Mouse (Mus musculus): ENCODE results near the gene Cnbd2. TPM values are rescaled to one million over a fixed set of nuclear protein-coding genes. Genes with fewer than 3 reads are reported as not detected.
"Not testable (repeated sequence)": the region's sequence is repeated elsewhere in the genome, so short reads cannot be mapped to it uniquely, and the experiment has no call there.

Gene Cnbd2
- polyA plus RNA-seq, 1 experiment from 2014 or later, result 1.9 TPM

DNA sequence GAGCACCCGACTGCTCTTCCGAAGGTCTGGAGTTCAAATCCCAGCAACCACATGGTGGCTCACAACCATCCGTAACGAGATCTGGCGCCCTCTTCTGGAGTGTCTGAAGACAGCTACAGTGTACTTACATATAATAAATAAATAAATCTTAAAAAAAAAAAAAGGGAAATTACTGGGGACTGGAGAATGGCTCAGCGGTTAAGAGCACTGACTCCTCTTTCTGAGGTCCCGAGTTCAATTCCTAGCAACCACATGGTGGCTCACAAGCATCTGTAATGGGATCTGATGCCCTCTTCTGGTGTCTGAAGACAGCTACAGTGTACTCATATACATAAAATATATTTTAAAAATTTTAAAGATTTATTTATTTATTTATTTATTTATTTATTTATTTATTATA, 99.2 kb downstream of the Cnbd2 start:
- not testable (repeated sequence) for H3K9ac ChIP-seq; H3K9me3 ChIP-seq (replicated peaks); H3K27ac ChIP-seq (replicated peaks); H3K4me2 ChIP-seq; ATAC-seq (ENCODE audit: insufficient read depth); H3K4me1 ChIP-seq (replicated peaks); H3K27me3 ChIP-seq; H3K36me3 ChIP-seq (replicated peaks); H3K4me3 ChIP-seq (replicated peaks)
- WGBS (ENCODE audit: insufficient replicate concordance), result 51% methylated on average over 7 of the region's 7 CpGs

DNA sequence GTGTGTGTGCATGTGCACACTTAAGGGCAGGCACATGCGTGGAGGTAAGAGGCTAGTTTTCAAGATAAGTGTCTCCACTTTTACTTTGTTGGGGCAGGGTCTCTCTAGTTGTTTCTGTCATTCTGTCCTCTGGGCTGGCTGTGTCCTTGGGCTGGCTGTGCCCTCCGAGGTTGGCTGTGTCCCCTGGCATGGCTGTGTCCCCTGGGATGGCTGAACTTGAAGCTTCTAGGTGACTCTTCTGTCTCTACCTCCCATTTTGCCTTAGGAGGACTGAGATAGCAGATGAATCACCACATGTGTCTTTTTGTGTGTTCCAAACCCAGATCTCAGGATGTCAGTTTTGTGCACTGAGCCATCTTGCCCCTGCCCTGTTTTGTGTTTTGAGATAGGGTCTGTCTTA, 102.9 kb downstream of the Cnbd2 start:
- Histone ChIP-seq H3K9ac (no peak overlapping the region), H3K36me3 (replicated peaks) (no peaks in the 10 kb centered on the region), H3K4me2 (no peak overlapping the region), H3K4me3 (replicated peaks) (no peak overlapping the region), H3K27me3 (peaks cover 18% of the 10 kb centered on the region), H3K9me3 (replicated peaks) (no peaks in the 10 kb centered on the region), H3K4me1 (replicated peaks) (no peaks in the 10 kb centered on the region), H3K27ac (replicated peaks) (no peak overlapping the region)
- 52% methylated on average over 2 of the region's 2 CpGs for WGBS (ENCODE audit: insufficient replicate concordance)
- ATAC-seq (ENCODE audit: insufficient read depth), result no peak

DNA sequence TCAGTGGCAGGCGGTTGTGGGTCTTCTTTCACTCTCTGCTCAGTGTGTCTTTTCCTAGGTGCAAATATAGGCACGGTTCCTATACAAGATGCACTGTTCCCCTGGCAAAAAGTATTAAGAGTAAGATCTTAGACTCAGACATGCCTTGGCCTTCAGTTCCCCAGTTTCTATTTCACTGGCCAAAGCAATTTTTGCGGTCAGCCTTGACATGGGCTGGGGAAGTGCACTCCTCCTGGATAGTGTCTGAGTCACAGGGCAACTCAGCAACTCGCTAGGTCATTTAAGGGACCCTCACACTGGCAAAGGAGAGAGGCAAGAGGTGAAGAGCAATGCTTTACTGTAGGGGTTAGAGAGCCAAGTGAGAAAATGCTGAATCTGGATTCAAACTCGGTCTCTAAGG, 103.6 kb downstream of the Cnbd2 start:
- Histone ChIP-seq H3K4me3 (replicated peaks) (no peak overlapping the region), H3K9ac (no peak overlapping the region), H3K36me3 (replicated peaks) (no peaks in the 10 kb centered on the region), H3K4me1 (replicated peaks) (0 out of 2 replicates have a peak, but pooled peaks cover 2% of the 10 kb centered on the region), H3K27ac (replicated peaks) (no peak overlapping the region), H3K27me3 (peaks cover 25% of the 10 kb centered on the region), H3K4me2 (no peak overlapping the region), H3K9me3 (replicated peaks) (no peaks in the 10 kb centered on the region)
- WGBS (ENCODE audit: insufficient replicate concordance), result 42% methylated on average over 5 of the region's 5 CpGs
- no peak for ATAC-seq (ENCODE audit: insufficient read depth)

DNA sequence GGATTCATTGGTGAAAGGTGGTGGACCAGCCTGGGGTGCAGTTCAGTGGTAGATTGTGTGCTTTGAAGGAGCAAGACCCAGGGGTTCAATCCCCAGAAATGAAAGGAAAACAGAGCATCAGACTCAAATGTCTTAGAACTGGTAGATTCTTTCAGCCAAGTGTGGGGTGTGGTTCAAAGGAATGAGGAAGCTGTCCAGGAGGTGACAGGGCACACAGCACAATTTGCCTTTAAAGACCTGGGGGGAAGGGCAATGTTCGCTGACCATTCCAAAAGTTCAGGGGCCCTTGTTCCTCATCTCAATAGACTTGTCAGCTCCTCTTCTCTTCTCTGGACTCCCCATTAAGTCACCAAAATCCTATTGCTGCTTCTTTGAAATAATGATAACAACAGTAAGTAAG, 105.1 kb downstream of the Cnbd2 start:
- Histone ChIP-seq H3K9ac (no peak overlapping the region), H3K27me3 (peaks cover 40% of the 10 kb centered on the region), H3K27ac (replicated peaks) (no peak overlapping the region), H3K4me3 (replicated peaks) (no peak overlapping the region), H3K9me3 (replicated peaks) (no peaks in the 10 kb centered on the region), H3K36me3 (replicated peaks) (no peaks in the 10 kb centered on the region), H3K4me2 (no peak overlapping the region), H3K4me1 (replicated peaks) (peaks cover 9% of the 10 kb centered on the region)
- no peak; the same call in 1 of the 2 replicates for ATAC-seq (ENCODE audit: insufficient read depth)
- 12% methylated on average over 1 of the region's 1 CpGs for WGBS (ENCODE audit: insufficient replicate concordance)

DNA sequence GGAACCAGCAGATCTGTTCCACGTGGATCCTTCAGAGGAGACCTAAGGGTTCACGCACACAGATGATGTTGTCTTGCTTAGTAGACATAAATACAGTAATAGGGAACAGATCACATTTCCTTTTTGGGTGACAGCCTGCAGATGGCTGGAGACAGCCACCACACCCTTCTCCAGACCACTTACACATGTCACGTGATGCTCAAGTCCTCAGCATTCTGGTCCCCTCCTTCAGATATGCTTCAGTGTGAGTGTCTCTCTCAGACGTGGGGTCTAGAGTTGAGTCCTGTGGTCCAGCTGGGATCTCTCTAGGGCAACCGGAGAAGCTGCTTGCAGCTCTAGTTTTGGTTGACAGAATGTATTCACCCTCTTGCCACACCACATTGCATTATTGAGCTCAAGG, 106.4 kb downstream of the Cnbd2 start:
- peaks cover 53% of the 10 kb centered on the region for H3K27me3 ChIP-seq
- H3K36me3 ChIP-seq (replicated peaks), result no peaks in the 10 kb centered on the region
- no peak overlapping the region for H3K4me3 ChIP-seq (replicated peaks)
- H3K27ac ChIP-seq (replicated peaks), result no peak overlapping the region
- no peak overlapping the region for H3K4me2 ChIP-seq
- WGBS (ENCODE audit: insufficient replicate concordance), result 44% methylated on average over 5 of the region's 5 CpGs
- ATAC-seq (ENCODE audit: insufficient read depth), result no peak
- H3K4me1 ChIP-seq (replicated peaks), result peaks cover 9% of the 10 kb centered on the region
- H3K9me3 ChIP-seq (replicated peaks), result no peaks in the 10 kb centered on the region
- H3K9ac ChIP-seq, result no peak overlapping the region

DNA sequence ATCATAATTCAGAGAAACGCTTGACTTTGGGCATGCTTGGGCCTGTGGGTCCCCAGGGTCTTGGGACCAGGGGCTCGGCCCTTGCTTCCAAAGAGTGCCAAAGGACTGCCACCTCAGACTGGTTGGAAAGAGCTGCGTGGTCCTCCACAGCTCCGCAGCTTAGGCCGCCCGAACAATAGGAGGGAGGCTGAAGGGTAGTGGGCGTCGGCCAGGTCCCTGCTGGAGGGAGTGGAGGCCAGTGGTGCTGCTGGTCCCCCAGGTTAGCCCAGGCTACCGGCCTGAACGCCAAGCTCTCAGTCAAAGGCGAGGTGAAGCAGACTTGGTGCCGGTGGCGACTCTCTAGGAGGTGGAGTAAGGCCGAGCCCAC, 108.2 kb downstream of the Cnbd2 start:
- ATAC-seq (ENCODE audit: insufficient read depth), result no peak
- Histone ChIP-seq H3K4me2 (peak overlapping the region; percentile 71), H3K9ac (no peak overlapping the region), H3K4me3 (replicated peaks) (peak overlapping the region; percentile 52), H3K4me1 (replicated peaks) (peaks cover 9% of the 10 kb centered on the region), H3K27me3 (peaks cover 71% of the 10 kb centered on the region), H3K27ac (replicated peaks) (no peak overlapping the region), H3K9me3 (replicated peaks) (no peaks in the 10 kb centered on the region), H3K36me3 (replicated peaks) (no peaks in the 10 kb centered on the region)
- 20% methylated on average over 14 of the region's 14 CpGs for WGBS (ENCODE audit: insufficient replicate concordance)

DNA sequence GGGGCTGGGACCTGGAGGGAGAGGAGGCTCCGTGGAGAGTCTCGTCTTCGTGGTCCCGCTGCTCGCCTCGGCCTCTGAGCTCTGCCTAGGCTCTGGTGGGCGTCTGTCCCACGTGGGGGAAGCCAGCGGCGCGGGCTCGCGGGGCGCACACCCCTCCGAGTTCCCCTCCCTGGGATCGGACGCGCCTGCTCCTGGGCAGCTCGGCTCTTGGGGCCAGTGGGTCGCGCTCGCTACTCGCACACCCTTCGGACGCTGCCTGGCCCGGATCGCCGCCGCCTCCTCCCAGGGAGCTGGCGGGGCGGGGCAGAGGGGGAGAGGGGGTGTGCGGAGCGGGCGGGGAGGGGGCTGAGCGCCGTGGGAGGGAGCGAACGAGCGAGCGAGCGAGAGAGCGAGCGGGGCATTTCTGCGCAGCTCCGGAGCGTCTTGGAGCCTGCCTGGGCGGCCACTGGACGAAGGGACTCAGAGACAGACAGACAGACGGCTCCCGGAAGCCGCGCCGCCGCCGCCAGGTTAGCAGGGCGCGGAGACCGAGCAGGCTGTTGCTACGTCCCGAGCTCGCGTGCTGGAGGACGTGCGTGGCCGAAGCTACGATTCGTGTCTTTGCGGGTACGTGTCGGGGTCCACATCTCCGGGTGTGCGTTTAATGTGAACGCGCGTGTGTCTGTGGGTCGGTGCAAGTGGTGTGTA, 108.7 kb downstream of the Cnbd2 start, which contains the start of gene Epb41l1:
Gene Epb41l1, plus strand, starts transcription at position 216 of the 687 bp plus-strand sequence.
- H3K9me3 ChIP-seq (replicated peaks), result no peaks in the 10 kb centered on the region
- H3K4me1 ChIP-seq (replicated peaks), result peaks cover 9% of the 10 kb centered on the region
- H3K36me3 ChIP-seq (replicated peaks), result no peaks in the 10 kb centered on the region
- no peak within 1 kb of the TSS for H3K9ac ChIP-seq
- peak; percentile 40; the same call in 1 of the 2 replicates for ATAC-seq (ENCODE audit: insufficient read depth)
- no peak within 1 kb of the TSS for H3K27ac ChIP-seq (replicated peaks)
- H3K4me2 ChIP-seq, result peak within 1 kb of the TSS; percentile 71
- H3K4me3 ChIP-seq (replicated peaks), result peak within 1 kb of the TSS; percentile 52
- WGBS (ENCODE audit: insufficient replicate concordance), result under 1% methylated on average over 73 of the region's 76 CpGs
- peaks cover 77% of the 10 kb centered on the region for H3K27me3 ChIP-seq

DNA sequence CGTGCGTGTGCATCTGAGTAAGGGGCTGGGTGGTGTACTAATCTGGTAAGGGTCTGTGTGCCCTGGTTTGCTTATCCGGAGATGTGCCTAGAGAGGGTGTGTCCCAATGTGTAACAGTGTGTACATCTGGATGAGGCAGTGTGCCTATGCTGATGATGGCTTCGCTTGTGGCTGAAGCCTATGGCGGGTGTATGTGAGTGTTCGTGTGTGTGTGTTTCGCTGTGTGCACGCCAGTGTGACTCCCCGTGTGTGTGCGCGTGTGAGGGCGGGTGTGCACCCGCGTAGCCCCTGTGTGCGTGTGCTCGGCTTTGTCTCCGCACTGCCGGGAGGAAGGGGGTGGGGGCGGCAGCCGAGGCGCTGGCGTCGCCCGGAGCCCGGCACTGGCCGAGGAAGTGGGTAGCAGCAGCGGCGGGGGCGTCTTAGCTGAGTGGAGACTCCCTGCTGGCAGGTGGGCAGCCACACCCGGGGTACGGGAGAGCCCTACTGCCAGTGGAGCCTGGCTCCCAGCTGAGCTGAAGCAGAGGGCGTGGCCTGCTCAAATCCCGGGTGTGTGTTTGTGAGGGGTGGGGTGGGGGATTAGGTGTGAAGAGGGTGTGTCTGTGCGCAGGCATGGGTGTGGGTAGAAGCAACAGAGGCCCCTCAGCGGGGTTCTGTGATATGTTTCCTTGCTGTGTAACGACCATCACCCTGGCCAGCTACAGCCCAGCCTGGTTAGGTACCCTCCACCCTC, 109.4 kb downstream of the Cnbd2 start:
- no peak overlapping the region for H3K27ac ChIP-seq (replicated peaks)
- H3K36me3 ChIP-seq (replicated peaks), result no peaks in the 10 kb centered on the region
- H3K4me2 ChIP-seq, result peak overlapping the region; percentile 71
- H3K9me3 ChIP-seq (replicated peaks), result no peaks in the 10 kb centered on the region
- H3K9ac ChIP-seq, result no peak overlapping the region
- H3K4me1 ChIP-seq (replicated peaks), result peaks cover 9% of the 10 kb centered on the region
- peaks cover 79% of the 10 kb centered on the region for H3K27me3 ChIP-seq
- ATAC-seq (ENCODE audit: insufficient read depth), result peak; percentile 21; the same call in 1 of the 2 replicates
- H3K4me3 ChIP-seq (replicated peaks), result peak overlapping the region; percentile 52
- WGBS (ENCODE audit: insufficient replicate concordance), result 0% methylated on average over 35 of the region's 36 CpGs

DNA sequence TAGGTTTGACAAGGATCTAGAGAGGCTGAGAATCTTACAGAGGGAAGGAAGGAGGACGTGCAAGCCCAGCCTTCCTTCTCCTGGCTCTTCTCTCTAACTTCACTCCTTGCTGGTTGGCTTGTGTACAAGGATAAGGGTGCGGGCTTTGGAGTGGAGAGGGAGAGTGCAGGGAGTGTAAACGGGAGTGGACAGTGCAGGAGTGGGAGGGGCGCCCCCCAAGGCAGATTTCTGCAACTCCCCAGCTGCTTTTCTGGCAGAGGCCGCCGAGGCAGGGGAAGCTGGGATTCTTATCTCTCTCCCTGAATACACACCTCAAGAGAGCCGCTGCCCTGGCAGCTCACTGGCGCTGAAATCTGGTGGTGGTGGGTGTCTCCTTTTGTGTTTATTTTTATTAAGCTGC, 110.5 kb downstream of the Cnbd2 start:
- no peak overlapping the region for H3K27ac ChIP-seq (replicated peaks)
- peaks cover 9% of the 10 kb centered on the region for H3K4me1 ChIP-seq (replicated peaks)
- 6% methylated on average over 8 of the region's 8 CpGs for WGBS (ENCODE audit: insufficient replicate concordance)
- no peaks in the 10 kb centered on the region for H3K36me3 ChIP-seq (replicated peaks)
- no peak overlapping the region for H3K4me2 ChIP-seq
- H3K27me3 ChIP-seq, result peaks cover 86% of the 10 kb centered on the region
- no peak overlapping the region for H3K4me3 ChIP-seq (replicated peaks)
- no peak overlapping the region for H3K9ac ChIP-seq
- no peak for ATAC-seq (ENCODE audit: insufficient read depth)
- no peaks in the 10 kb centered on the region for H3K9me3 ChIP-seq (replicated peaks)

DNA sequence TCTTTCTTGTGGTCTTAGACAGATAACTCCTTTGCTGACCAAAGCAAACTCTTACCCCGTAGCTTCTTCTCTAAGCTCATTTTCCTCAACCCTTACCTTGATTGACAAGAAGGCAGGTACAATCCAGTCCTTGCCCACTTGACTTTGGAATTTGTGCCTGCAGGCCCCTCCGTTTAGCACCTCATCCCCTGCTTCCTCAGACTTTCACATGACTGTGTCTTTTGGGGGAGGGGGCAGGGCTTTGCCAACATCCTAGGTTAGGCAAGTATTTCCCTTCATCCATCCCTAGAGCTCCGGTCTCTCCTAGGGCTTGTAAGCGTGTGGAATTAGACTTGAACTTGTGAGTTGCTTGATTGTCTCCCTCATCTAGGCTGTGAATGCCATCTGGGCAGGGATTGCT, 111.6 kb downstream of the Cnbd2 start:
- Histone ChIP-seq H3K9ac (no peak overlapping the region), H3K27me3 (peaks cover 81% of the 10 kb centered on the region)
- ATAC-seq (ENCODE audit: insufficient read depth), result no peak

More for the DNA sequence above, 111.6 kb downstream of the Cnbd2 start:
- Histone ChIP-seq H3K27ac (replicated peaks) (no peak overlapping the region), H3K36me3 (replicated peaks) (no peaks in the 10 kb centered on the region), H3K4me1 (replicated peaks) (peaks cover 9% of the 10 kb centered on the region), H3K9me3 (replicated peaks) (no peaks in the 10 kb centered on the region), H3K4me2 (no peak overlapping the region), H3K4me3 (replicated peaks) (no peak overlapping the region)
- 60% methylated on average over 4 of the region's 4 CpGs for WGBS (ENCODE audit: insufficient replicate concordance)
